Mouse (Mus musculus): ENCODE measurements around the gene Nucb2.
A peak's percentile ranks its signal among the peaks of the same experiment; 100 is the strongest.

The Nucb2 gene

DNA sequence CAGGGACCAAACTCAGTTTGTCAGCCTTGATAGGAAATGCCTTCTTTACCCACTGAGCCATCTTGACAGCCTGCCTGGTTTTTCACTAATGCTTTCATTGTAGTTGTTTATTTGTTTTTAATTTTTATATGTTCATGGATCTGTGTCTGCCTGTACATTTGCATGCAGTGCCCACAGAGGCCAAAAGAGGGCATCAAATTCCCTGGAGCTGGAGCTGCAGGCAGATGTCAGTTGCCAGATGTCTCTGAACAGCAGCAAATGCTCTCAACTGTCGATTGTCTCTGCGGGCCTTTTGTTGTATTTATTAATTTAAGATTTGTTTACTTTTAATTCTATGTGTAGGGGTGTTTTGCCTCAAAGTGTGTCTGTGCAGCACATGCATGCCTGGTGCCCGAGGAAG is 15.6 kb downstream of the Nucb2 start:
- no peak for DNase-seq (ENCODE audit: low spot score)

DNA sequence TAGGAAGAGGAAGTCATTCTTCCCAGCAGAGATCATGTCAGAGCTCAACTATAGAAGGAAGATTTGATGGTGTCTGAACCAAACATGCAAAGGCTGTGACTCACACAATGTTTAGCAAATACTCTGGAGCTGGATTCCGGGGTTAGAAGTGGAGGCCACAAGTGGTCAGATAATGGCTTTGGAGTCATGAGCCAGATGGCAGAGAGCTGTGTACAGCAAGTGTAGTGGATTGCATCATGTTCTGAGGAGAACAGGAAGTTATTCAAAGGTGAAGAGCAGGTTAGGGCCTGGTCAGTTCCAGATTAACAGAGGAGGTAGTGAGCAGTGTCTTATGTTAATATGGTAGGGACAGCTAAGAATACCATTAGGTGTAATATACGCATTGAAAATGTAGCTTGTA is 20.4 kb downstream of the Nucb2 start:
- no peak for DNase-seq (ENCODE audit: low spot score)

GRCm38 (mm10) chr7:116529793-116530192 is 25.6 kb downstream of the Nucb2 start:
- no peak for DNase-seq (ENCODE audit: low spot score)

DNA sequence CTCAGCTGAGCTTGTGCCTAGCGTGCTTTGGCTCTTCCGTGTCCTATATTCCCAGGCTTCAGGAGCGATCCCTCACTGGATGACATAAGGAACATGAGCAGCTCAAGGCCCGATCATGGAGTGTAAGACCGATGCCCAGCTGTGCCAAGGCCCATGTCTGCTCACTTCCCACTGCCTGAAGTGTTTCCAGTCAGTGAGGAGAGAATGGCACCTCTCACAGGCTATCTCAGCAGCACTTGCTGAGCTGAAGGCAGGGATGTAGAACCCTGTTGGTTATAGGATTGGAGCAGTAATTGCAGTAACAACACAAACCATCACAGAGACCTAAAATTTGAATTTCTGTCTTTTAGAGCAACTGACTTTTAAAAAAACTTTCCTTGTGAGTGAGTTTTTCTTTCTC is 26.3 kb downstream of the Nucb2 start:
- no peak for DNase-seq (ENCODE audit: low spot score)

GRCm38 (mm10) chr7:116531311-116531710 is 27.1 kb downstream of the Nucb2 start:
- DNase-seq (ENCODE audit: low spot score) = peak; percentile 60

GRCm38 (mm10) chr7:116556834-116557233 is 52.7 kb downstream of the Nucb2 start:
- no peak for DNase-seq (ENCODE audit: low spot score)

- DNase-seq (ENCODE audit: low spot score) = no peak
Observed at GRCm38 (mm10) chr7:116574551-116574950, 70.4 kb downstream of the Nucb2 start.

All from layer of hippocampus, adult 11-12 months (tissue).